Mouse (Mus musculus) kidney, postnatal 4 days (tissue): Measurements from ENCODE around the gene Maml3.
A peak's percentile ranks its signal among the peaks of the same experiment; 100 is the strongest.

Source experiments
- DNase-seq, 2 experiments: peaks; one replicate each; pipeline ENCODE4 v3.0.0; 2021; ENCODE audit warnings: mixed read lengths in 2 of 2

Maml3 gene

DNA sequence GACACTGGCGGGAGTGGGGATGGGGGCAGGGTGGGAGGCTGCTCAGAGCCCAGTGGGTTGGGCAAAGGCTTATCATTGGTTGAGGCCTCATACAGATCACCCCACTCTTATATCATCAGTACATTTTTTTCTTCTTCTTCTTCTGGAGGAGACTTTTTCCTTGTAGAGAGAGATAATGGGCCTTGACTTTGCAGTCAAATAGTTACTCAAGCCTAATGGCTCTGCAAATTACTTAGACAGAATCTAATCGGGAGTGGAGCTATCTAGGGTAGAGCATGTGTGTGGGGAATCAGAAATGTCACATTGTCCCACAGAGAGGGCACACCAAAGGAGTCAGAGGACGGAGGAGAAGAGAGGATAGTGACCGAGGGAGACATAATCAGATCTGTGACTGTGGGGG is 290.8 kb downstream of the Maml3 start:
- DNase-seq = no peak

DNA sequence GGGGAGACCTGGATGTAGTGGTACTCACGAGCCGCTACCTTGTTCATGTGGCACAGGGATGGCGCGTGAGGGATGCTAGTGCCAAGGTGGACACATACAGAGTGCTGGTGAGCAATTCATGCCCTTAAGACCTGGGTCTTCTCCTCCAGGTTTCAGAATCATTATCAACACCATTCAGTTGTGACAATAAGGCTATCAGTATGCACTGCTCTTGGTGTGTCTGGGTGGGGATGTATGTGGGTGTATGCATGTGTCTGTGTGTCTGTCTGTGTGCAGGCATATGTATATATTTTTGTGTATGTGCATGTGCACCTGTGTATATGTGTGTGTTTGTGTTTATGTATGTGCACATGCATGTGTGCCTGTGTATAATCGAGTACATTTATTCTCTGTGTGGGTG is 291.7 kb downstream of the Maml3 start:
- no peak for DNase-seq

DNA sequence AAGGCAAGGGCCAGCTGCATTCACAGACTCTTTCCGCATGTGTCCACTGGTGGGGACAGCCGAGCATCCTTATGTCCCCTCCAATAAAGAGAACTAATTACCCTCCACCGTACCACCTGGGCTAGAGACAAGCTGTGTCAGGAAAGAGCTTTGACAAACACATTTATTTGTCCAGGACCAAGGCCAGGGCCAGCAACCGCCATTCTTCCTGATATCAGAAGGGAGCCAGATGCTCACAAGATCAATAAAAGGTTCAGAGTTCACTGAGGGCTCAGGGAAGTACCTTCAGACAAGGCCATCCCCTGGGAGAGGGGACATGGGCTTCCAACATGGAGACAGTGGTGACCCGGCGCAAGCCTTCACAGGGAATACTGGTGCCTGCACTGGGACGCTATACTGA is 294.1 kb downstream of the Maml3 start:
- DNase-seq = no peak

DNA sequence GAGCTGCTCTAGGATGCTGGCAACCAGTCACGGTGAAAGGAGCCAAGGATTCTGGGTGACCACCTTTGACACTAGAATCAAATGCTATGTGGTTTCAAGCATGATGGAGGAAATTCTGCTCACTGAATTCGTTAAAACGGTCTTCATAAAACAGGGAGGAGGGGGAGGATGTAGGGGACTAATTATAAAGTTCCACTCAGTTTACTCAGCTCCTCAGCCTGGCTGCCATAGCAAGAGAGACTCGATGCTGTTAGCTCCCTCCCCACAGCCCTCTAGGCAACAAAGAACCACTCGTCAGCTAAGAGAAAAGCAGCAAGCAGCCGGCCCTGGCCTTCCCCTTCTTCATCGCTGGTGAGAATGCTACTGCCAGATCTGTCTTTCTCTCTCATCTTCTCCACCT is 295.1 kb downstream of the Maml3 start:
- no peak for DNase-seq

DNA sequence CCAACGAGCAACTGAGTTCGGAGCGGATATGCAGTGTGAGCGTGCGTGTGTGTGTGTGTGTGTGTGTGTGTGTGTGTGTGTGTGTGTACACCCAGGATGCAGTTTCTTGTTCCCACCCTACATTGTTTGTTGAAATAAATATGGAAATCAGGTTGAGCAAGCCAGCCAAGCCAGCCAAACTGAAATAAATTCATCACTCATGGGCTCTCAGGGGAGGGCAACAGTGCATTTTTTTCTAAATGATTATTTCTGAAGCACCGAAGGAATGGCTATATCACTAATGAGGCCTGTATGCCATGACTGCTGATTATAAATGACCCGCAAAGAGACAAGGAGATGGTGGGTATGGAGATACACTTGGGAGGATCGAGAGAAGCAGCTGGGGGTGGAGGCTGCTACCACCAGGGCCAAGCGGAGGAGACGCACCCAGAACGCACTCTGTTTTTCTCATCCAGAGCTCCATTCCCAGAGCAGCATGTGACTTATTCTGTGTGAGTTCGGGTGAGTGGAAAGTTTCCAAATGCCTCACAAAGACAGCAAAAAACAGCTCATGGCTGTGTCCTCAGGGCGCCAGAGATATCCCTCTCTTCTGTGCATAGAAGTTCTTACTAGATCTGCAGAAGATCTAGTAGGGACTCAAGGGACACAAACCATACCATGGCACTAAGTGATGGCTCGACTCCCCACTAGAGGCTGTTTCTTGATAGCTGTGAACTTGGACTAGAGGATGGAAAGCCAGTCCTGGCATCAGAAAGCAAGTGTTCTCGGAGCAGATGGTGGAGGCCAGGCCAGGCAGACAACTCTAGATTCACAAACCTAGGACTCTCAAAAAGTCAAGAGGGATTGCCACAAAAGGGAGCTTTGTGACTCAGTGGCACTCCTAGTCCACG is 296.6 kb downstream of the Maml3 start:
- DNase-seq = no peak

DNA sequence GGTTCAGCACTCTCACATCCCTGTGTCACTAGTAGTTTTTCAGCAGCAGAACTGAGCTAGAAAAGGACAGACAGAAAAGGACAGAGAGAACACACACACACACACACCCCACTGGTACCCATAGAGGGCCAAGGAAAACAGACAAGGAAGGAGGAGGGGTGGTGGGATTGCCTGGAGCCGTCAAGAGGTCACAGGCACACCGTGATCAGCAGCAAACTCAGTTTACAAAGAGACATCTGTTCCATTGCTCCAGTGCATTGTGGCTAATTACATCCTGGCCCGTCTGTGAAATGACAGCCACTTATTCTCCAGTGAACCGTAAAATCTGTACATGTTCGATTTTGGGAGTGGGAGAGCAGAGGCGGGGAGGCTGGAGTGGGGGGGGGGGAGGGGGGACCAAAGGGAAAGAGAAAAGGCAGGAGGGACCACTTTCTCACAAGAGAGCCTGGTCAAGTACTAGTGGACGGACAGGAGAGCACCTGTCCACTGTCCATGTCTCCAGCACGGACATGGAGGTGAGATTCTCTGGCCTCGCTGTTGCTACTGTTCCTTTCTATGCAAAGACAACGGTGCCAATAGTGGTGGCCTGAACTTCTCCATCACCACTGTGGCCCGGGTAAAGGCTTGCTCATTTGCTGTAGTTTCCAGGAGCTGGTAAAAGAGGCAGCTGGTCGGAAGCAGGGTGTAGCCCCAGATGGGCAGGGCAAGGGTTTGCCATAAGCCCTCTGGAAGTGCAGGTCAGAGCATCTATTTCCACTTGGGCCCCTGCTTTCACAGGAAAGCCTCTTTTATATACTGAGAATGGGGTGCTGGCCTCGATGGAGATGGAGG is 299.2 kb downstream of the Maml3 start:
- no peak for DNase-seq

DNA sequence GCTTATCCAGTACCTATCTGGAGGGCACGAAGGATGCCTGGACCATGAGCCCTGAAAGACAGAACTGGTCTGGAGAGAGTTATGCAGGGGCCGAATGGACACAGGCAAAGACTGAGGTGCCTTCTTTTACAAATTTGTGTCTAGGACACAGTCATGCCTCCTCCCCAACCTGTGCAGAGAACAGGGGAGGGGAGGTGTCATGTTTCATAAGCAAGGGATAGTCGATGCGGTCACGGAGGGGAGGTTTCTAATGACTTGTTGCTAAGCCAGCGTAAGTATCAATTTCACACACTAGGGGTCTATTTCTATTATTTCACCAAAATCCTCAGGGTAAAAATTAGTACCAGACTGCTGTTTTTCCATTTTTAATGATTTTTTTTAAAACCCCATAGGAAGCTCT is 301.0 kb downstream of the Maml3 start:
- DNase-seq = no peak

DNA sequence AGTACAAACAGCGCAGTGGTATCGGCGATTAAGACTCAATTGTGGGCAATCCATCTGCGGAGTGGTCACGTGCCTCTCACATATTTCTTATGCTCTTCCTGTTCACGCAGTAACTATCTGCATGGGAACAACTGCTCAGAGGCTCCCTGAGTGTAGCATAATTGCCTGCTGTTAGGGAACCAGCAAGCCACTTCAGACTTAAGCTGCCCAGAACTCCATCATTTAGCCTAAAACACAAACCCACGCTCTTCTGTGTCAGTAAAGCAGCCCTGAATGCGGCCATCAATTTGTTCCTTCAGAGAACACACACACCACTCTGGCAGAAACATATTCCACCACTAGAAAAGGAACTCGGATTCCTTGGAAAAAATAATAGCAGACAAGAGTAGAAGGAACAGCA is 305.2 kb downstream of the Maml3 start:
- DNase-seq = no peak

DNA sequence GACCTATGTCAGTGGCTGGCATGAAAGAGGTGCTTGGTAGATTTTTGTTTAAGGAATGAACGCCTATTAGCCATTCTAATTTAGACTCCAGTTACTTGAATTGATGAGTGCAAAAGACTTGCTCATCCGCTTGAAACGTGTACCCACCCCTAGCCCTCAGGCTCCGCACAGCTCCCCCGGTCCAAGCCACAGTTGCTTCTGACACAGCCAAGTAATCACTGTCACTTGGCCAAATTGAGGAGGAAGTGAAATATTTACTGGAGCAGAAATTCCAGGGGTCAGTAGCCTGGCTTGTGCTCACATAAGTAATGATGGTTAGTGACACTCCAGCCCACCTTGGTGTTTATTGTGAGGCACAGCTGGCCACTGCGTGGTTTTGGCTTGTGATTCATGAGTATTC is 308.0 kb downstream of the Maml3 start:
- peak; percentile 36 to 50 for DNase-seq

DNA sequence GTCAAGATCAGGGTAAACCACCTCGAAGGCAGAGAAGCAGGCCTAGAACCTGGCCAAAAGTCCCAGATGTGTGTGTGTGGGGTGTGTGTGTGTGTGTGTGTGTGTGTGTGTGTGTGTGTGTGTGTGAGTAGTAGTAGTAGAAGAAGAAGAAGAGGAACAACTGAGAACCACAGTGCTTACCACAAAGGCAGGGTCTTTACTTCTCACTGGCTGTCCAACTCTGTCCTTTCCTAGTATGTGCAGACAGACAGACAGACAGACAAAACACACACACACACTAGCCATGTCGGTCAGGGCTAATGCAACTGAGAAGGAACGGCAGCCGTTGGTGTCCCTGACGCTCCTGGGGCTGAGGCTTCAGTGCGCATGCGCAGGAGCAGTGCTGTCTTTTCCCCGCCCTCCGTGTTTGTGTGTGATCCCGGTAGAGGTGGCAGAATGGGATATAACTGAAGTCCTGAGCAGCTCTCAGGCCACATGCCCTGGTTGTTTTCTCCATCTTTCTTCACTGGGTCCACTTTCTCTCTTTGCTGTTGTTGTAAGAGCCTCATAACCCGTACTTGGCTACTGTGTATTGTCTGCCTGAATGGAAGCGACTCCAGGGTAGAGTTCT is 308.6 kb downstream of the Maml3 start:
- peak; percentile 55 to 67 for DNase-seq

DNA sequence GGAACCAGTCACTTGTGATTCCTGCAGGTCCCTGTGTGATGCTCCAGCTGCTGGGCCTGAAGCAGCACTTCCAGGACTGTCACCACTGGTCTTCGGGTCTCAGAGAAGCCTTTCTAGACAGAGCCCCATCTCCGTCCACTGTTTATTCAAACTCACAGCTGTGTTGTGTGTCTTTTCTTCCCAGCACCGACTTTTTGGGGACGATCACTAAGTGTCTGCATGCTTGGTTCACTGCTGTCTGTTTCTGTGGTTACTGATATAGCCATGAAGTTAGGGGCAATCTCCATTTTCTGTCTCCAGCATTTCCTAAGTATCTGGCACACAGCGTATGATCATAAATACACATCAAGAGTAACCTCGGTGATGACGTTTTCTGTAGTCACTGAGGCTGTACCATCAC is 313.3 kb downstream of the Maml3 start:
- DNase-seq = no peak

DNA sequence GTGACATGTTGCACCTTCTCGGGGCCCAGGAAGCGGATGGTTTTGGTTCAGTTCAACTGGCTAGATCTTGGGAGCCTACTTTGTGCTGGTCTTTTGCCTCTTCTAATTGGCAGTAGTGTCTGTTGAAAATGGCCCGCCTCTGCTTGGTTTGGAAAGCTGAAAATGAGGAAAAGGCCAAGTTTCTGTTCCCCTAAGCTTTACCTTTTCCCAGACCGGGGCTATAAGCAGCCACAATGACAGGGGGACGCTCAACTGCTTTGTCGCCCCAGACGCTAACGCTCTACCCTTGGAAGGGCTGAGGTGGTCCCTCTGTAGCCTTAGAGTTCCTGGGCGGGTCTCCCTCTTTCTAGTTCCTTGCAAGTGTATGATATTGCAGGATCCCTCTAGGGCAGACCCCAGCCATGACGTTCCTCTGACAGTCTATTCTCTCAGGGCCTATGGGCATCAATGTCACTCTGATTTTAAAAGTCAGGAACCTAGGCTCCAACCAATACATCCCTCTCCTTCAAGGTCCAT is 315.4 kb downstream of the Maml3 start:
- DNase-seq = no peak

DNA sequence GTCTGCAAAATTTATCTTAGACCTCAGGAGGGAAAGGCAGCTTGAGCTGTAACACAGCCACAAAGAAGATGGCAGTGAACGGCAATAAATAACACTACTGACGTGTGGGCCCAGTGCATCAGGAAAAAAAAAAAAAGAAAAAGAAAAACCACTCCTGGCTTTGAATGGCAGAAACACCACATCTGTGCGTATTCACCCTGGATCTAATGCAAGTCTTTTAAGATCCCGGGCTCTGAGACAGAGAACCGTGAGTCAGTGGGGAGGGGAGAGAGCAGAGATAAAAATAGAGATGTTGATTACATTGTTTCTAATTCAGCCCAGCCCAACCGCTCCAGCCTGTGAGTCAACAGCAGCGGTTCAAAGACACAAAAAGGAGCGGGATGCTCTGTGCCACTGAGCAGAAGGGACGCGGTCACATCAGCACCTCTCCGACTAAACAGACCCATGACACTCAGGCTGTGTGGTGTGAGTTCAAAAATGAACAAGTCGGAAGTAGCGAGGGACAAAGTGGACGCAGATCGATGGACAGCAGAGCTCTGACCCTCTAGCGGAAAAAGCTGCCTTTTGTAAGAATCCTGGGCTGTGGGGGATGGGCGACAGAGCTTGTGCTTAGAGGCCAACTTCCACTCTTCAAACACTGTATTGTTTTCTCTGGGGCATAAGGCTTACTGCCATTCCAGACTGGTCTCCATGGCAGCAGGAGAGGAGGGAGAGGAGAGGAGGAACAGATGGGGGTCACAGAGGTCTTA is 316.1 kb downstream of the Maml3 start:
- DNase-seq = peak; percentile 81 to 87

DNA sequence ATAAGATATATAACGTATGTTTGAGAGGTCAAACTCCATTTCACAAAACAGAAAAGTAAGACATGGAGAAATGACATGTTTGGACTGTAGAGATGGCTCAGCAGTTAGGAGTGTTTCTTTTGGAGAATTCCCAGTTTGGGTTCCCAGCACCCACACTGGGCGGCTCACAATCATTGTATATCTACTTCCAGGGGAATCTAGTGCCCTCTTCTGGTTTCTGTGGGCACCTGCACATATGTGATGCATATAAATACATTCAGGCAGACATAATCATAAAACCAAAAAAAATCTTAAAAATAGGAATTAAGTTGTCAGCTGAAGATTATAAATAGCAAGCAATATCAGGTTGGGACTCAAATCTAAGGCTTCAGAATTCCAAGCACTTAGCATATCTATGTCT is 316.9 kb downstream of the Maml3 start:
- no peak for DNase-seq

DNA sequence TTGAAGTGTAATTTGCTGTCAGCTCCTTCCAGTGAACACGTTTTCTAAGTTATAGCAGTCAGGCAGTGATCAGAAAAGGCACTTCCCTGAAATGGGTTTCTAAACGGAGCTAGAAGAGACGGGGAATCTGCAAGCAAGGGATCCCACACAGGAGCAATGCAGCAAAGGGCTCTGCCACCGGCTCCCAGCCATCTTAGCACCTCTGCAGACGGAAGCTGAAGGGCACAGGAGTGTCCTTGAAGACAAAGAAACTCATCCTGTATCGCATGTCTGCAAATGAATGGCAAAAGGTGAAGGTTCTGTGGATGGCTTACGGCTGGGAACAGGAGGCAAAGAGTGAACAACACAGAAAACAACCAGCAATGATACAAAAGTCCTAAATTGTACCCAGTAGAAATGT is 319.1 kb downstream of the Maml3 start:
- DNase-seq = no peak

DNA sequence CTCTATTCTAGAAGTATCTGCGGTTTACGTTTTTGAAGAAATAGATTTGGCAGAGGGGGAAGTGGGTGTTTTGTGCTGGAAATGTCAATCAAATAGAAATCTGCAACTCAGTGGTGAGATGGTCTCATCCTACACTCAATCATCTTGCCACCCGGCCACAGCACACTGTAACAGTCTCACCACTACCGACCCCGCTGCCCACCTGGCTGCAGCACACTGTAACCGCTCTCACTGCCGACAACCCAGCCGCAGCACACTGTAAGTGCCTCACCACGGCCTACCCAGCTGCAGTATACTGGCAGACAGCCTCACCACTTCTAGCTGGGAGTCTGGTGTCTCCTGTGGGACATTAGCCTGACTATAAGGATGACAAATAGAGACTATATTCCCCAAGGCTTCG is 322.7 kb downstream of the Maml3 start:
- DNase-seq = no peak

DNA sequence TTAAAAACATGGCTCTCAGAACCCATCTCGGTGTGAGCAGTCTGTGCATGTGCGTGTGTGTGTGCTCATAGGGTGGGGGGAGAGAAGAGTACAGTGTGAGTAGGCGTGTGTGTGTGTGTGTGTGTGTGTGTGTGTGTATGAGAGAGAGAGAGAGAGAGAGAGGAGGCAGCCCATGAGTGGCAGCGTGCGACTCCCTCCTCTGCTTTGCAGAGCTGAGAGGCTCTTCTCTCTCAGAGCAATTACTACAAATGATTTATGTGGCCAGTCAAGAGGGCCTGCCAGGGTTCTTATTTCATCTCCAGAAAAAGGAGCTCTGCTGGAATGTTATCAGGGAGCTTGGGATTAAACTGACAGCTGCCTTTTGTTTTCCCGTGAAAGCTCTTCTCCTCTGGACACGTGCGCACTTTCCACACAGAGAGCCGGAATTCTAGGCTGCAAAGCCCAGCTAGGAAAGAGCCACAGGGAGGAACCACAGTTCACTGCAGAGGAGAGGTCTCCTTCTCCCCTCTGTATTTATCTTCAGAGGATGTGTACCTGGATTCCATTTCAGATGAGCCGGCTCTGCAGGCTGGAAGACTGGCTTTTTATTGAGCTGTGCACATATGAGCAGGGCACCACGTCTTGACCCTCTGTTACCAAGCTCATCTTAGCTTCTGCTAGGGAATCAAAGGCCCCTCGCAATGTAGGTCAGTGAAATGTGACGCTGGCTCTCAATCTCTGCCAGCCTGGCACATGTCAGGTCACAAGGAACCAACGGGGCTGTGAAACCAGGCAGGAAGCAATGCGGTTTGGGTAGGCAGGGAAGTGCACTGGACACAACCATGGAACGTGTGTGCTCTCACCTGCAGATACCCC is 325.9 kb downstream of the Maml3 start:
- DNase-seq = peak; percentile 42 to 65

DNA sequence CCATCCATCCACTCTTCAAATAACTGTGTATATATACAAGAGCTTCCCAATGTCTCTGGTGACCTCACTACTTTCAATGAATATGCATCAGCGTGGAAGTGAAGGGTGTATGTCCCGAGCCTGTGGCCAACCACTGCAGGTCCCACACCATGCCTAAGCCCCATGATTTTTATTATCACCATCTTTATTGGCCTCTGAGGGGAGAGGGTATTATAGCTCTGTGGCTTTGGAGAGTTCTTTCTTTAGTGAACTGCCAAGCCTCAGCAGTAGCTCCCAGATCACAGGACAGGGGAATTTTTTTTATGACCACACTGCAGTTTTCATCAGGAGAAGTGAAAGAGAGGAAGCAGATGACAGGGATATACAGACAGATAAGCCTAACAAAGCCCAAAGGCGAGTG is 326.7 kb downstream of the Maml3 start:
- no peak for DNase-seq

DNA sequence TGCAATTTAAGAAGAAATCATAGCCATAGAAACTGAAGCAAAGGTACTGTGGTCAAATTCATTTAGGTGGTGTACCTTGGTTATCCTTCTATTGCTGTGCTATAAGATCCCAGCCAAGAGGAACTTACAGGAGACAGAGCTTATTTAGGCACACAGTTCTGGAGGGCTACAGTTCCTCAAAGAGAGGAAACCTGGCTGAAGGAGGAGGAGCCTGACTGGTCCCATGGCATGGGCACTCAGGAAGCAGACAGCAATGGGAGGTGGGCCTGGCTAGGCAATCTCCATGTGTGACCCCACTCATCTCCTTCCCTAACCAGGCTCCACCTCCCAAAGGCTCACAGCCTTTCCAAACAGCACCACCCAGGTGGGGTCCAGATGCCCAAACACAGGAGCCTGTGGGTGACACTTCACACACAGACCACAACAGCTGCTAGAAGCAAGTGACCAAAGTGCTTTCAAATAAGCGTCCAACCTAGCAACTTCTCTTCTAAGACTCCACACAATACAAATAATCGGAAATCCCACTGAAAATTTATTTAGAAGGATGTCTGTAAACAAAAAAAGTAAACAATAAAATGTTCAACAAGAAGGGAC is 328.8 kb downstream of the Maml3 start:
- no peak for DNase-seq

DNA sequence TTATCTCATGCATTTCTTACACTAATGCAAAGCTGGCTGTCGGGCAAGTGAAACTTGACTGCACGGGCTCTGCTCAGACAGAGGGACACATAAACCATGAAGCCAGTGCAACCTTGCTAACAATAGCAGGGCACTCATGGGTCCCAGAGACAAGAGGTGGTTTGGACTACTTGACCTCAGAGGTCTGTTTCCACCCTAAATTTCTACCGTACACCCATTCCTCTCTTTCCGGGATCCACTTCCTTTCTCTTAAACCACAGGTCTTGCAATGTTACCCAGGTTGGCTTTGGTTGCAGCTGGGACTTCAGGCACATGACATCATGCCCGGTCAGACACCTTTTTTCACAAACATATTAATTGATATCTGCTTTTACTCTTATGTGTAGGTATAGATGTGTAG is 331.3 kb downstream of the Maml3 start:
- no peak for DNase-seq
